Mouse (Mus musculus): ENCODE measurements around the gene Hnrnph1. TPM values are rescaled to one million over a fixed set of nuclear protein-coding genes. Genes with fewer than 3 reads are reported as not detected.

Hnrnph1 gene
- total RNA-seq, 2 experiments from 2014 or later, result 220 to 248 TPM

Small RNAs within 50 kb of the gene (microRNA-seq; reads per million reads assigned to microRNA genes)
- 0 reads per million in 2 experiments for gene Mir804

Other genes starting within 250 kb of the Hnrnph1 start
- 100 to 1,000 TPM; 109 to 120 TPM for gene Tbc1d9b, start 245.6 kb upstream of the Hnrnph1 start, total RNA-seq (2021)
- 10 to 100 TPM; 13.4 to 14.1 TPM for gene Mrnip, start 202.5 kb upstream of the Hnrnph1 start, total RNA-seq (2021)
- 100 to 1,000 TPM; 460 to 480 TPM for gene Sqstm1, start 166.2 kb upstream of the Hnrnph1 start, total RNA-seq (2021)
- gene Mgat4b, start 166.1 kb upstream of the Hnrnph1 start, total RNA-seq (2021), result 10 to 100 TPM; 66.4 to 76.3 TPM
- 1 to 10 TPM; 8.4 to 8.7 TPM for gene Ltc4s, start 138.4 kb upstream of the Hnrnph1 start, total RNA-seq (2021)
- 10 to 100 TPM in 1 of 2 experiments, 1 to 10 TPM in 1; 9.5 to 10.1 TPM for gene Maml1, start 84.7 kb upstream of the Hnrnph1 start, total RNA-seq (2021)
- gene Canx, start 51.3 kb upstream of the Hnrnph1 start, total RNA-seq (2021), result 100 to 1,000 TPM; 432 to 442 TPM
- gene Cby3, start 22.5 kb upstream of the Hnrnph1 start, total RNA-seq (2021), result under 1 TPM in 1 of 2 experiments, not detected in 1; 0.50 TPM
- gene Rufy1, start 54.1 kb downstream of the Hnrnph1 start, total RNA-seq (2021), result 10 to 100 TPM; 25.4 to 27.8 TPM
- gene Adamts2, start 225.1 kb downstream of the Hnrnph1 start, total RNA-seq (2021), result 10 to 100 TPM in 1 of 2 experiments, 1 to 10 TPM in 1; 9.7 to 12.4 TPM